Mouse (Mus musculus): ENCODE measurements around the gene Senp7. TPM values are rescaled to one million over a fixed set of nuclear protein-coding genes. Genes with fewer than 3 reads are reported as not detected.
A peak's percentile ranks its signal among the peaks of the same experiment; 100 is the strongest.
"Not testable (repeated sequence)": the region's sequence is repeated elsewhere in the genome, so short reads cannot be mapped to it uniquely, and the experiment has no call there.

Gene Senp7
- not detected in 2 replicates for polyA plus RNA-seq (2012; ENCODE audit: insufficient read depth, insufficient read length, low replicate concordance, missing spikeins)

GRCm38 (mm10) chr16:56048038-56048437, at the start of gene Senp7:
Gene Senp7, plus strand, starts transcription at chr16:56048338.
- H3K4me1 ChIP-seq (ENCODE audit: control insufficient read depth, insufficient read depth, low read length); H3K27ac ChIP-seq (ENCODE audit: insufficient read depth, low read depth, low read length): not testable (repeated sequence)
- peak within 1 kb of the TSS; percentile 24 for H3K4me3 ChIP-seq (ENCODE audit: insufficient read depth, low read depth, low read length)
- WGBS, result no CpG with 5 or more reads among the region's 4 CpGs

GRCm38 (mm10) chr16:56006798-56007197, 41.3 kb upstream of the Senp7 start:
- no peak overlapping the region for H3K4me3 ChIP-seq (ENCODE audit: insufficient read depth, low read depth, low read length)
- no peaks in the 10 kb centered on the region for H3K4me1 ChIP-seq (ENCODE audit: control insufficient read depth, insufficient read depth, low read length)
- WGBS, result 93% methylated on average over 11 of the region's 11 CpGs
- no peak overlapping the region for H3K27ac ChIP-seq (ENCODE audit: insufficient read depth, low read depth, low read length)
- TF ChIP-seq CTCF (IDR thresholded peaks at IDR 0.05; ENCODE audit: insufficient read depth, low read depth, low read length), result no peak
- TF ChIP-seq POLR2A (IDR thresholded peaks at IDR 0.05; ENCODE audit: insufficient read depth, low read depth, low read length), result no peak

DNA sequence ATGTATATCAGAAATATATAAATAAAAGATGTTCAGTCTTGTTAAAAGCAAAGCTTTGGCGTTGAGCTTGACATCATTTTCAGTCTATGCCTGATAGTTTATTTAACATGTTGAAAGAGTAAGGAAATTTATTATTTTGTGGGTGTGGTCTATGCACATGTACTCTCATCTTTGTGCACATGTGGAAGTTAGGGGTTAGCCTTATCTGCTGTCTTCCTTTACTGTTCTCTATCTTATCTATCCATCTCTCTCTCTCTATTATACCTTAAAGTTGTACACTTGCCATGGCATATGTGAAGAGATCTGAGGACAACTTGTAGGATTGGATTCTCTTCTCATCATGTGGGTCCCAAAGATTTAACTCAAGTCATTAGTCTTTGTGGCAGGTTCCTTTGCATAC, 39.3 kb upstream of the Senp7 start:
- Histone ChIP-seq H3K4me3 (ENCODE audit: insufficient read depth, low read depth, low read length) (no peak overlapping the region), H3K4me1 (ENCODE audit: control insufficient read depth, insufficient read depth, low read length) (no peaks in the 10 kb centered on the region), H3K27ac (ENCODE audit: insufficient read depth, low read depth, low read length) (no peak overlapping the region)
- WGBS, result 98% methylated on average over 1 of the region's 1 CpGs
- TF ChIP-seq POLR2A (IDR thresholded peaks at IDR 0.05; ENCODE audit: insufficient read depth, low read depth, low read length) (no peak), CTCF (IDR thresholded peaks at IDR 0.05; ENCODE audit: insufficient read depth, low read depth, low read length) (no peak)

DNA sequence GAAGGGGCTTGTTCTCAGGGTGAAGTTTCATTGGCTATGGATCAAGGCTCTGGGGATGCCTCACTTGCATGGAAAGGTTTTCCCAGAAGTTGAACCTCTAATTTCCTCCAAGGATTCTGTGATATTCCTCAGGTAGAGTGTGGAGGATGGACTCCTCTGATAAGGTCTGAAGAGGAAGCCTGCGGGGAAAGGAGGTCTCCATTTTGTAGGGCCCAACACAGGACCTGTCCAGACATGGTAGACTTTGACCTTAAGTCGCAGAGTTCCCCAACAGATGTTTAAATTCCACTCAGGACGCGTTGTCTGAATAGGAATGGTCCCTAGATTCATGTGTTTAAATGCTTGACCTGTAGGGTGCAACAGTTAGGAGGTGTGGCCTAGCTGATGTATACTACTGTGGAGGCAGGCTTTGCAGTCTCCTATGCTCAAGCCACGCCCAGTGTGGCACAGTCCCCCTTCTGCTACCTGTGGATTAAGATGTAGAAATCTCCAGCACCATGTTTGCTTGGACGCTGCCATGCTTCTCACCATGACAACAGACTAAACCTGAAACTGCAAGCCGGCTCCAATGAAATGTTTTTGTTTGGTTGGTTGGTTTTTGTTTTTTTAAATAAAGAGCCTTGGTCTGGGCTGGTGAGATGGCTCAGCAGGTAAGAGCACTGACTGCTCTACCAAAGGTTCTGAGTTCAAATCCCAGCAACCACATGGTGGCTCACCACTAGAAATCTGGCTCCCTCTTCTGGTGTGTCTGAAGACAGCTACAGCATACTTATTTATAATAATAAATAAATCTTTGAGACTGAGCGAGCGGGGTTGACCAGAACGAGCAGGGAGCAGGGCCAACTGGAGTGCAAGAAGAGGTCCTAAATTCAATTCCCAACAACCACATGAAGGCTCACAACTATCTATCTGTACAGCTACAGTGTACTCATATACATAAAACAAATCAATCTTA, 35.1 kb upstream of the Senp7 start:
- H3K4me1 ChIP-seq (ENCODE audit: control insufficient read depth, insufficient read depth, low read length), result no peaks in the 10 kb centered on the region
- WGBS, result 90% methylated on average over 10 of the region's 10 CpGs
- H3K4me3 ChIP-seq (ENCODE audit: insufficient read depth, low read depth, low read length), result no peak overlapping the region
- no peak for TF ChIP-seq POLR2A (IDR thresholded peaks at IDR 0.05; ENCODE audit: insufficient read depth, low read depth, low read length)
- no peak for TF ChIP-seq CTCF (IDR thresholded peaks at IDR 0.05; ENCODE audit: insufficient read depth, low read depth, low read length)
- H3K27ac ChIP-seq (ENCODE audit: insufficient read depth, low read depth, low read length), result no peak overlapping the region

- H3K4me1 ChIP-seq (ENCODE audit: control insufficient read depth, insufficient read depth, low read length), result no peaks in the 10 kb centered on the region
- 86% methylated on average over 7 of the region's 7 CpGs for WGBS
- TF ChIP-seq POLR2A (IDR thresholded peaks at IDR 0.05; ENCODE audit: insufficient read depth, low read depth, low read length) (no peak), CTCF (IDR thresholded peaks at IDR 0.05; ENCODE audit: insufficient read depth, low read depth, low read length) (no peak)
- H3K27ac ChIP-seq (ENCODE audit: insufficient read depth, low read depth, low read length), result no peak overlapping the region
- no peak overlapping the region for H3K4me3 ChIP-seq (ENCODE audit: insufficient read depth, low read depth, low read length)
Observed at GRCm38 (mm10) chr16:56014076-56014475, 34.1 kb upstream of the Senp7 start.

GRCm38 (mm10) chr16:56019660-56020059, 28.5 kb upstream of the Senp7 start:
- no peak for TF ChIP-seq POLR2A (IDR thresholded peaks at IDR 0.05; ENCODE audit: insufficient read depth, low read depth, low read length)
- TF ChIP-seq CTCF (IDR thresholded peaks at IDR 0.05; ENCODE audit: insufficient read depth, low read depth, low read length), result no peak
- 96% methylated on average over 7 of the region's 7 CpGs for WGBS
- Histone ChIP-seq H3K27ac (ENCODE audit: insufficient read depth, low read depth, low read length) (no peak overlapping the region), H3K4me1 (ENCODE audit: control insufficient read depth, insufficient read depth, low read length) (no peaks in the 10 kb centered on the region; the same call in 1 of the 2 replicates), H3K4me3 (ENCODE audit: insufficient read depth, low read depth, low read length) (no peak overlapping the region)

- H3K27ac ChIP-seq (ENCODE audit: insufficient read depth, low read depth, low read length), result no peak overlapping the region
- 22% methylated on average over 12 of the region's 12 CpGs for WGBS
- no peaks in the 10 kb centered on the region; the same call in 1 of the 2 replicates for H3K4me1 ChIP-seq (ENCODE audit: control insufficient read depth, insufficient read depth, low read length)
- peak overlapping the region; percentile 16; the same call in 1 of the 2 replicates for H3K4me3 ChIP-seq (ENCODE audit: insufficient read depth, low read depth, low read length)
- TF ChIP-seq CTCF (IDR thresholded peaks at IDR 0.05; ENCODE audit: insufficient read depth, low read depth, low read length) (no peak), POLR2A (IDR thresholded peaks at IDR 0.05; ENCODE audit: insufficient read depth, low read depth, low read length) (no peak)
Observed at GRCm38 (mm10) chr16:56027854-56028629, 20.1 kb upstream of the Senp7 start.

DNA sequence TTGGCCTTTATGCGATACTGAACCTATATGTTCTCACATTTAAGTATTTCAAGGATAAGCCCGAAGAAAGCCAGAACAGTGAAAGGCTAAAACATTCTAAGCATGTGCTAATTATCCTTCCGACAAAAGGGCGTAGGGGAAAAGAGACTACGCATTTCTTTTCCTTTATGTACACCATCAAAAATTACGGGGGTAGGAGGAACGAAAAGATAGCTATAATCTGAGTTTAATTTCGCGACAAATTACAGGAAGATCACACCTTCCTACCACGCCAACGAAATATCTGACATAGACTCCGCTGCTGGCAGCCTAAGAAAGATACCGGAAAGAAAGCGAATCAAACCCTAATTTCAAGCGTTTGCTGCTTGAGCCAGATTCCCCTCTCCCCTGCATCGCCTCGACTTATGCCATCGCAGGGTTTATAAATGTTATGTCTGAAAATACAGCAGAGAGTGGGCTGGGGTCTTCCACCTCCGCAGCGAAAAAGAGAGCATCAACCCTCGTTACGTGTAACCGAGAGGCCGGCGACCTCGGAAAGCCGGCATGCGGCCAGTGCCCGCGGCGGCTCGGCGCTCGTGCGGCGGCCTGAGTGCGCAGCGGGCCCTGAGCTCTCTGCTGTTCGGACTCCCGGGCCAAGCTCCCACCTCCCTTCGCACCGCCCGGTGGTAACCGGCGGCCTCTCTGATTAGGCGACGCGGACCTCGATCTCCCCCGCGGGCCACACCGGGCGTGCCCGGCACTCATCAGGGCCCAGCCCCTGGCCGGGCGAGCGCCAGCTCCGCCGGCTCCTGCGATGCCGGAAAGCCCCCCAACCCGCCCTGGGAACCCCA, 19.2 kb upstream of the Senp7 start:
- under 1% methylated on average over 62 of the region's 62 CpGs for WGBS
- TF ChIP-seq POLR2A (IDR thresholded peaks at IDR 0.05; ENCODE audit: insufficient read depth, low read depth, low read length) (no peak), CTCF (IDR thresholded peaks at IDR 0.05; ENCODE audit: insufficient read depth, low read depth, low read length) (no peak)
- H3K27ac ChIP-seq (ENCODE audit: insufficient read depth, low read depth, low read length), result peak overlapping the region; percentile 47
- no peaks in the 10 kb centered on the region; the same call in 1 of the 2 replicates for H3K4me1 ChIP-seq (ENCODE audit: control insufficient read depth, insufficient read depth, low read length)
- H3K4me3 ChIP-seq (ENCODE audit: insufficient read depth, low read depth, low read length), result peak overlapping the region; percentile 76
